Mouse (Mus musculus): Measurements from ENCODE around the gene Mosmo.
A peak's percentile ranks its signal among the peaks of the same experiment; 100 is the strongest.

Gene Mosmo

GRCm38 (mm10) chr7:120677001-120677643 lies at the start of gene Mosmo:
TSS of gene Mosmo (plus strand) at chr7:120677618.
- DNase-seq: peak; percentile 42 to 50

DNA sequence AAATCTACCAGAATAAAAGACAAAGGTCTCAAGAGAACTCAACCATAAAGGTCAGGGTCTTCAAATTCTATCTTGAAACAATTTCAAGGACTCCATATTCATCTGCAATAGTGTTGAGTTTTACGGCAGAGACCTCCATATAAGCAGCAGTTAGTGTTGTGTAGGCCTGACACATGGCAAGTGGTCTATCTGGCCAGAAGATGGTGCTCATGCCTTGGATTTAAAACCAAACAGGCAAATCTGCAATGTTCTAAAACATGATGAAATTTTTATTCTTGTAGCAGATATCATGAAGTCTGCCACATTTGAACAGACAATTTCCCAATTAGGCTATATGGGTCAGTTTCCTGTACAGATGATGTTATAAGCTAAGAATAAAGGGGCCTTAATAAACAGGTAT lies 44.9 kb upstream of the Mosmo start:
- DNase-seq: no peak

DNA sequence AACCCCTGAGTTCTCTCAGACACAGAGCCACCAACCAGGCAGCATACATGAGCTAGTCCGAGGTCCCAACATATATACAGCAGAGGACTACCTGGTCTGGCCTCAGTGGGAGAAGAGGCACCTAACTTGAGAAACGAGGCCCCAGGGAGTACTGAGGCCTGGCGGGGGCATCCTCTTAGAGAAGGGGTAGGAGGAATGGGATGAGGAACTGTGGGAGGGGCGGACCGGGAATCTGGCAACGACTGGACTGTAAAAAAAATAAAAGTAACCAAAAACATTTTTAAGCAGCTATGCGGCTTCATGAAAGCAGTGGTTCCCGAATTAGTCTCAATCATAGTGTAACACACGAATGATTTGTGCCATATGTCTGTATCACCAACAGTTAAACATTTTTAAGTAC lies 43.1 kb upstream of the Mosmo start:
- DNase-seq: no peak

- DNase-seq: peak; percentile 73 to 78
Measured at GRCm38 (mm10) chr7:120634711-120635361, 42.6 kb upstream of the Mosmo start, which contains the start of gene Uqcrc2. TSS of gene Uqcrc2 (plus strand) at chr7:120635176.

DNA sequence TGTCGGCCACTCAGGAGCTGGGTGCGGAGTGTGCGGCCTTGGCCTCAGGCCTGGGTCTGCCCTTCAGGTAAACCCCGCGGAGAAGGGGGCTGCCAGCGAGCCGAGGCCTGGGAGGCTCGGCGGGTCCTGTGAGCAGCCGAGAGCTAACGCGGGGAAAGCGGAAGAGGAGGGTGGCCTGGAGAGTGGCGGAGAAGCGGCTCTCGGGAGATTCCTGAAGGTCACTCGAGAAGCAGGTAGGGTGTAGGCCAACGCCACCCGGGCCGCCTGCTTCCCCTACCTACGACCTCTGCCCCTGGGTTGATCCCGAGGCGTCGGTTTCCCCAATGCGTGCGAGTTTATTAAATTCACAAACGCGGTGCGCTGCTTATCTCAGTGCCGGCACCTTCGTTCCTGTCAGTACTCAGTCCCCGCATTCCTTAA lies 42.0 kb upstream of the Mosmo start:
- no peak for DNase-seq

- DNase-seq: no peak
Measured at GRCm38 (mm10) chr7:120635821-120636220, 41.6 kb upstream of the Mosmo start.

DNA sequence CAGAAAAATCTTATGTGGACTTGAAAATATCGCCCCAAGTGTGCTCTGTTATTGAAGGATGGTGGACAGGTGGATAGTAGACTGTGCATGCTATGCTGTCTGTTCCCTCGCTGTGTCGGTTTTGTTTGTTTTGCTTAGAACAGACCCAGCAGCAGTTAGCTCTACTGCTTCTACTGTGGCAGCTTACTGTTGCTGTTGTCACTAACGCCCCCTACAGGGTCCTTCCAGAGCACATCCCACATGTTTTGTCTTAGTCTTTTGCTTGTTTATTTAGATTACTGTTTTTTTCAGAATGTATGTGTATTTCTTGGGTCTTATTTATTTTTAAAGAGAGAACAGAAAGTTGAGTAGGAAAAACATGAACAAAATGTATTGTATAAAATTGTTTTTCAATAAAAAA lies 34.2 kb upstream of the Mosmo start:
- no peak for DNase-seq

DNA sequence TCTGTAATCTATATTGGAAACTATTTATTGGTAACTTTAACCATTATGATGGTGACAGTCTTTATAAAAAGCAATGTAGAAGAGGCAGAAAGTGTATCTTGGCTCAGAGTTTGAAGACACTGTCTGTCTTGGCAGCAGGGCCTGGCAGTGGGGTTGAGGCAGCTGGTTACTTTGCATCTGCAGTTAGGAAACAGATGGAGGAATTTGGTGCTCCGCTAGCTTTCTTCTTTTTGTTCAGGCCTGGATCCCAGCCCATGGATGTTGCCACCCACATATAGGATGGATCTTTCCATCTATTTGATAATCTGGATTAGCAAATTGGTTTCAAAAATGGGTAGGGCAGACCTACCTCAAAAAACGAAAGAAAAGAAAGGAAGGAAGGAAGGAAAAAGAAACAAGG lies 29.6 kb upstream of the Mosmo start:
- DNase-seq: no peak

DNA sequence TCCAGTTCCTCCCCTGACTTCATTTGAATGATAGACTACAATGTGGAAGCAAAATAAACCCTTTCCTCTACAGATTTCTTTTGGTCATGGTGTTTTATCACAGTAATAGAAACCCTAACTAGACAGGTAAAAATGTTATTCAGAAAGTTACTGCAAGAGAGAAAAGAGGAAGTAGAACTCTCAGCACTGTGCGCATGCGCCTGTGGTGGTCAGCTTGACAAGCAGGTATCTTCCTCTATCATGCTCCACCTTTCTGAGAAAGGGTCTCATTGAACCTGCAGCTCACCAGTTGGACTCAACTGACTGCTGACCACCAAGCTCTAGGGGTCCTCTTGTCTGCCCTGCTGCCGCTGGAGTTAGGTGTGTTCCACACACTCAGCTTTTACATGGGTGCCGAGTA lies 15.3 kb upstream of the Mosmo start:
- no peak for DNase-seq

- peak; percentile 22 to 32 for DNase-seq
Measured at GRCm38 (mm10) chr7:120670153-120670875, 7.1 kb upstream of the Mosmo start, which contains the start of gene Pdzd9. TSS of gene Pdzd9 (minus strand) at chr7:120670343.

- DNase-seq: no peak
Measured at GRCm38 (mm10) chr7:120671271-120671670, 6.1 kb upstream of the Mosmo start.

GRCm38 (mm10) chr7:120677764-120678531 lies 530 bp downstream of the Mosmo start:
- peak; percentile 37 to 38 for DNase-seq

GRCm38 (mm10) chr7:120679023-120679422 lies 1.6 kb downstream of the Mosmo start:
- no peak for DNase-seq

DNA sequence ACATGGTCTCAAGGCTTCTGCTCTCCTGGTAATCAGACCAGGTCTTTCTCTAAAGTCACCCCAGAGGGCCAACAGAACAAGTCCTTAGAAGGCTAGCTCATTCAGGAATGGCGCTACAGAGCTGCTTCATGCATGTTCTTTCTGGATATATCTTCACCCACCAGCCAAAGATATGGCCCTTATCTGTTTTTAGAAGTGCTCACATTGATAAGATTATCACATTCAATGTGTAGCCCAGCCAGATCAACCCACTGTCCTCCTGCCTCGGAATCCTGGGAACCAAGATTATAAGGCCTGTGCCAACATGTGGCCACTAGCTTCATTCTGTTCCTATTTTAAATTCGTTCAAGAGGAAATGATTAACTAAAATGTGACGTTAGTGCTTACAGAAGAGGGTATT lies 4.6 kb downstream of the Mosmo start:
- DNase-seq: no peak

- no peak for DNase-seq
Measured at GRCm38 (mm10) chr7:120684731-120685161, 7.3 kb downstream of the Mosmo start.

DNA sequence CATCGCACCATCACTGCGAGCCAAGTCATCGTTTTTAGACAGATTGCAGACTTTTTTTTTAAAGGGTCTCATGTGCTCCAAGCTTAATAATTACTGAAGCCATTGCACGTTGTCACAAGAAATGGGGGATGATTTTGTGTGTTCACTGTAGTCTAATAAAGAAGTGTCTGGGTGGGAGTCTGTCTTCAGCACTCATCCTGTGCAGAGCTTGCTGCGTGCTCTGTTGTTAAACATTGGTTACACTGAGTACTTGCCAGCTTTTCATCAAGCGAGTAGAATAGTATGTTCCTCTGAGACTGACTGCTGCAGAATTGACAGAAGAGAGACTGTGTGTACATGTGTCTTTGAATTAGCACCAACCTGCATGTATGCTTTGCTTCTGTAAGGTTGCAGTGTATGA lies 7.8 kb downstream of the Mosmo start:
- no peak for DNase-seq

DNA sequence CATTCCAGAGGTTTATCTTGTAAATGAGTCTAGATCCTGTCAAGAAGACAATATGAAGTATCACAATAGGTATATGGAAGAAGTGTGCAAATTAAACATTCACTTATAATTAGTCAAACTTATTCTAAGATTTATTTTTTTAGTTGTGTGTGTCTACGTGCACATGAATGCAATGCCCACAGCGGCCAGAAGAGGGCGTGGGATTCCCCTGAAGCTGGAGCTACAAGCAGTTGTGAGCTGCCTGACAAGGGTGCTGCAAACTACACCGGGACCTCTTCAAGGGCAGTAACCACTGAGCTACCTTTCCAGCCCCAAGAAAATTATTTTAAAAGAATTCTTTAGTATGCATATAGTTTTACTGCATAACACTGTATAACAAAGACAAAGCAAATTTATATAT lies 13.2 kb downstream of the Mosmo start:
- DNase-seq: no peak

- DNase-seq: peak in 1 of 2 experiments; percentile 12
Measured at GRCm38 (mm10) chr7:120693831-120694375, 16.5 kb downstream of the Mosmo start.

DNA sequence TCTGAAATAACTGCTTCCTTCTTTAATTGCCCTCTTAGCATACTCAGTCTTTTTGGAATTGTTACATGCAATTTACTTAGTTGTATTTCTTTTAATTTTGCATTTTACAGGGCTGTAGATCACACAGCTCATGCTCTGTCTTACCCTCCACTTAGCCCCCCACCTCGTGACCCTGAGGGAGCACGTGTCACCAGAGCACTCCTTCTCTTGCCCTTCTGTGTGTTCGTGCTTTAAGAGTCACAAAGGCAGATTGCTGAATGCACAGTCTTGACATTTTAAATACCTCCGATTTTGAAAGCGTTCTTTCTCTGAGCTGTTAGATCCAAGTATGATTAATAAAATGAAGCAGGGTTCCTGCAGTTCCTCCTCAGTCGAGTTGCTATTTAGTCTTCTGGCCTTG lies 17.8 kb downstream of the Mosmo start:
- DNase-seq: no peak

- DNase-seq: no peak
Measured at GRCm38 (mm10) chr7:120695641-120696040, 18.2 kb downstream of the Mosmo start.

DNA sequence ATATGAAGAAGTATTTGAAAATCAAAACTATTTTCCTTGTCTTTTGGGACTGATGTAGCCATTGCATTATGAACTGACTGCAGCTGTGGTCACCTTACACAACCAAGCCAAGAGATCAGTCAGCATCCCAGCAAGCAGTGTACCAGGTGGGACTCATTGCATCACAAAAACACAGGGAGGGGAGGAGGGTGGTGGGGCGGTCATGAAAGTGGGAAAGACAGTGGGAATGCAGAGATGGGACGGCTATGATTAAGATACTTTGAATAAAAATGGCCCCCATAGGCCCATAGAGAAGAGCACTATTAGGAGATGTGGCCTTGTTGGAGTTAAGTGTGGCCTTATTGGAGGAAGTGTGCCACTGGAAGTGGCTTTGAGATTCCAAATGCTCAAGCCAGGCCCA lies 18.9 kb downstream of the Mosmo start:
- DNase-seq: no peak

DNA sequence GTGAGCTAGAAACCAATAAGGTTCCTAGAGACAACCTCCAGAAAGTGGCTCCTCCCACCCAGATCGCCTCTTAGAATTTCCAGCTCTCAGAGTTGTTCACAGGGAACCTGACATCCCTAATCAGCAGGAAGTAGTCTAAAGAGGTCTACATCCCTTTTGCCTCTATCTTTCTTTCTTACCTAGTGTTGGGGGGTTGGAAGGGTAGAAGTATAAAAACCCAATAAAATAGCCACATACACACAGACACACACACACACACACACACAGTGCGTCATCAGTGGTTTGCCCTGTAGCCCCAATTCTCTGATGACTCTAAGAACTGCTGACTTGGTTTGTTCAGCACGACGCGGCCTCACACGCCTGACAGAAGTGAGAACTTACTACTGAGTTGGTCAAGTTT lies 22.2 kb downstream of the Mosmo start:
- DNase-seq: no peak

- DNase-seq: no peak
Measured at GRCm38 (mm10) chr7:120703888-120704287, 26.5 kb downstream of the Mosmo start.
